Mouse (Mus musculus) midbrain, embryonic 11.5 days (tissue): ENCODE results near the gene Zxdb. TPM values are rescaled to one million over a fixed set of nuclear protein-coding genes. Genes with fewer than 3 reads are reported as not detected.
"Not testable (repeated sequence)": the region's sequence is repeated elsewhere in the genome, so short reads cannot be mapped to it uniquely, and the experiment has no call there.

Source experiments
- ATAC-seq: fragments of 200-750 bp; cut with Nextera tagmentation; 2 replicates; pipeline ENCODE4 v1.8.0; 2017; ENCODE audit warnings: moderate TSS enrichment, moderate library complexity; ENCODE audit not compliant: low FRiP score
- DNase-seq: peaks from one replicate; pipeline ENCODE4 v3.0.0; 2015; ENCODE audit warnings: low spot score; ENCODE audit errors: missing footprints
- H3K27ac ChIP-seq: fragments of 300-500 bp; sonication (generic); 2 replicates; pipeline ENCODE4 v1.5.1; 2014; ENCODE audit warnings: low read depth, low read length
- H3K27me3 ChIP-seq: fragments of 300-500 bp; sonication (generic); 2 replicates; pipeline ENCODE4 v1.6.1; 2014; ENCODE audit warnings: mild to moderate bottlenecking, low read length, moderate library complexity, mixed read lengths; ENCODE audit not compliant: control insufficient read depth, insufficient read depth
- H3K36me3 ChIP-seq: fragments of 300-500 bp; sonication (generic); 2 replicates; pipeline ENCODE4 v1.6.1; 2014; ENCODE audit warnings: mild to moderate bottlenecking, low read length, moderate library complexity, mixed read lengths; ENCODE audit not compliant: control insufficient read depth, insufficient read depth
- H3K4me1 ChIP-seq: fragments of 300-500 bp; sonication (generic); 2 replicates; pipeline ENCODE4 v1.6.1; 2014; ENCODE audit warnings: low read length; ENCODE audit not compliant: control insufficient read depth, insufficient read depth
- H3K4me2 ChIP-seq: fragments of 300-500 bp; sonication (generic); 2 replicates; pipeline ENCODE4 v1.6.1; 2014; ENCODE audit warnings: mild to moderate bottlenecking, moderate library complexity
- H3K4me3 ChIP-seq: fragments of 300-500 bp; sonication (generic); 2 replicates; pipeline ENCODE4 v1.5.1; 2014; ENCODE audit warnings: low read depth, low read length
- H3K9ac ChIP-seq: fragments of 300-500 bp; sonication (generic); 2 replicates; pipeline ENCODE4 v1.6.1; 2014; ENCODE audit warnings: low read length
- H3K9me3 ChIP-seq: fragments of 300-500 bp; sonication (generic); 2 replicates; pipeline ENCODE4 v1.6.1; 2016; ENCODE audit warnings: low read length; ENCODE audit not compliant: control insufficient read depth
- WGBS: fragments of 180-500 bp; shearing (Covaris S2); extraction: QIAGEN DNeasy Blood & Tissue Kit; methylation state at CpG from one replicate; pipeline ENCODE4 v1.1.7; 2014; 5-methylcytosine and 5-hydroxymethylcytosine counted together
- polyA plus RNA-seq: library from polyadenylated mRNA; unstranded; fragments of >200 nt; fragmentation: Nextera tagmentation; extraction: Ambion mirVana; gene quantifications from 2 replicates; pipeline ENCODE4 v1.2.1, GENCODE M21; 2014

Gene Zxdb
- 1.6 and 2.0 TPM in 2 replicates for polyA plus RNA-seq

DNA sequence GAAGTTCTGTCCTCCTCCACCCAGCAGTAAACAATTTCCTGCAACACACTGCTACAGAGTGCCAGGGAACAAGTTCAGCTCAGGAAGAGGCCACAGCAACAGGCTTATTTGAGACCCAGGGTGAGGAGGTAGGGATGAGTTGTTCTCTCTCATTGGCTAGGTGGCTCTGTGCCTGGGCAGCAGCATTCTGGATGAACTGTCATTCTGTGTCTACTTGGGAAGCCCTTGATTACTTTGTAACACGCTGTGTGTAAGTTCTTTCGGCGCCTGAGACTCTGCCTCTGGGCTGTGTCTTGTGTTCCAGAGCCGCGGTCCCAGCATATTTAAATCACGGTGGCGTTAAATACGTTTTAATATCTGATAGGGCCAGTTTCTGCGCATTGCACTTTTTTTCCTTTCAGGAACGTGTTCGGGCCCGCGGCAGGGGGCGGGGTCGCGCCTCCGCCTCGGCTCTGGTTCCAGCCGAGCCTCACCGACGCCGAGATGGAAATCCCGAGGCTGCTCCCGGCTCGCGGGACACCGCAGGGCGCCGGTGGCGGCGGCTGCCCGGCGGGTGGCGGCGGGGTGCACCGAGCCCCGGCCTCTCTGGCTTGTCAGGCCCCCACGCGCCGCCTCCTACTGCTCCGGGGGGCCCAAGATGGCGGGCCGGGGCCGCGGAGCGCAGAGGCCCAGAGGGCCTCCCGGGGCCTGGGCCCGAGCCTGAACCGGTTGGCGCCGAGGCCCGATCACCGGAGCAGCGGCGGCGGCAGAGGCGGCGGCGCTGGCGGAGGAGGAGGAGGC is at the start of gene Zxdb:
TSS of gene Zxdb (plus strand) at position 378 of the 780 bp plus-strand sequence.
- peak; percentile 77 for ATAC-seq

DNA sequence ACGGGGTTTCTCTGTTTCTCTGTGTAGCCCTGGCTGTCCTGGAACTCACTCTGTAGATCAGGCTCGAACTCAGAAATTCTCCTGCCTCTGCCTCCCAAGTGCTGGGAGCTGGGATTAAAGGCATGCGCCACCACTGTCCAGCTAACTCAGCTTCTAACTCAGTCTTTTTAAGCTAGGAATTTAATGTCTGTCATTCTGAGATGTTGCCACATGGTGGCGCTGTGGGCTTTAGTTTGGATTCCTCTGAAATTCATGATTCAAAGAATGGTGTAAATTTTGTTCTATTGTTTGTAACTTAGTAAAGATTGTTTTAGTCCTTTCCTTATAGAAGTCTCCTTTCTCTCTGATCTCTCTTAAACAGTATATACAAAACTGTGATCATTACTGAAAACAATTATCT is 49.4 kb upstream of the Zxdb start:
- Histone ChIP-seq H3K27me3 (no peaks in the 10 kb centered on the region), H3K4me3 (no peak overlapping the region), H3K9me3 (no peaks in the 10 kb centered on the region), H3K9ac (no peak overlapping the region), H3K27ac (no peak overlapping the region), H3K4me2 (no peak overlapping the region), H3K36me3 (no peaks in the 10 kb centered on the region), H3K4me1 (no peaks in the 10 kb centered on the region)
- DNase-seq (peak; percentile 94), ATAC-seq (no peak)
- WGBS, result 48% methylated on average over 4 of the region's 4 CpGs

More for the DNA sequence above, at the start of gene Zxdb:
- not testable (repeated sequence) for H3K4me2 ChIP-seq, H3K9ac ChIP-seq, DNase-seq, H3K36me3 ChIP-seq, H3K27me3 ChIP-seq, H3K4me1 ChIP-seq, H3K27ac ChIP-seq, H3K9me3 ChIP-seq
- peak within 1 kb of the TSS; percentile 24; the same call in 1 of the 2 replicates for H3K4me3 ChIP-seq
- no CpG with 5 or more reads among the region's 60 CpGs for WGBS

DNA sequence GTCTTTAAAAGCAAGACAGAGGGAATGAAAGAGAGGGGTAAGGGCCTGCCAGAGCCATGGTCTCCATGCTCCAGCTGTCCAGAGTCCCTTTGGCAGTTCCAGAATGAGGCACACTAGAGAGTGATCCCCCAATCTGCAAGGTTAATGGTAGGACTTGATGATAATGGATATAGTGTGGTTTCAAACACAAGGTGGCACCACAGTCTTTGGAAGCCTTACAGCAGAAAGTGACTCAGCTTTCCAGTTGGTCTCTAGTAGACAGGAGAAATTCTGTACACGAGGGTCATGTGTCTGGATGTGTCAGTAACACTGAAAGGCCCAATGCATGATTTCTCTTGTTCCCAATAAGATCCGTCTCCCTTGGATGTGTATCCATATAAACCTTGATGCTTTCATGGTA is 42.8 kb upstream of the Zxdb start:
- no CpG with 5 or more reads among the region's 2 CpGs for WGBS
- H3K9ac ChIP-seq, DNase-seq, H3K27ac ChIP-seq, H3K4me3 ChIP-seq, H3K27me3 ChIP-seq, H3K4me2 ChIP-seq, H3K9me3 ChIP-seq, H3K4me1 ChIP-seq, H3K36me3 ChIP-seq, ATAC-seq: not testable (repeated sequence)

DNA sequence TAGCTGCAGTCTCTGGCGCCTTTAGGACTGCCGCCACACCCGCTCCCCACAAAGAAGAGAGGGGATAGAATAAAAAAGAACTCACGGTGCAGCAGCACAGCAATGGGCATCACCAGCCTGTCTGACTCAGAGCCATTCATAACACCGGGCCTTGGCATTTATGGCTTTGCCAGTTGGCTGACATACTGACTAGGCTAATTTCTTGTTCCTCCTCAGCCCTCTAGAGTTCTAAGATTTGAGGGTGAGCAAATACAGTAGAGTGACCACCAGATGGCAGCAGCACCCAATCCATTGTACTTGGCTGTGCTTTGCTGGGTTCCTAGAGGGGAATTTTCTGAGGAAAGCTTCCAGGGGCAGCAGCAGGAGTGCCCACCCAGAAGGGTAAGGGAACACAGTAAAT is 34.8 kb upstream of the Zxdb start:
- H3K4me3 ChIP-seq, H3K9me3 ChIP-seq, H3K27me3 ChIP-seq, H3K36me3 ChIP-seq, H3K9ac ChIP-seq, H3K4me1 ChIP-seq, H3K27ac ChIP-seq, H3K4me2 ChIP-seq: not testable (repeated sequence)
- ATAC-seq, result peak; percentile 78
- 91% methylated on average over 5 of the region's 5 CpGs for WGBS
- DNase-seq, result peak; percentile 57

DNA sequence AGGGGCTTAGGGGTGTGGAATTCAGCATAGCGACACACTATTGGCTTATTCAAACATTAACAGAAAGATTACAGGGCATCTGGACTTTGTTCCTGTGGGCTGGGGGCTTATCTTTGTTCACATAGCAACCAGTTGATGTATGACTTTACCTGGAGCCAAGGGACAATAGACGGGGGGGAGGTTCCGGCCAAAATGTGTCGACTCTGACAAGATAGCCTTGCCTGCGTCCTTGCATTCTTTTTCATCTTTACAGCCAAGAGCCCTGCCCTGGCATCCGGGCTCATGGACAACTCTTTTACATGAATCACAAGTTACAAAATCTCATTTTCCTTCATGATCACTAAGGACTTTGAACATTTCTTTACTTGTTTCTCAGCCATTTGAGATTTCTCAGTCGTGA is 17.7 kb upstream of the Zxdb start:
- not testable (repeated sequence) for H3K27me3 ChIP-seq, ATAC-seq, DNase-seq, H3K4me1 ChIP-seq, H3K27ac ChIP-seq, H3K4me3 ChIP-seq, H3K9me3 ChIP-seq, H3K9ac ChIP-seq, H3K36me3 ChIP-seq, H3K4me2 ChIP-seq
- 88% methylated on average over 6 of the region's 7 CpGs for WGBS

DNA sequence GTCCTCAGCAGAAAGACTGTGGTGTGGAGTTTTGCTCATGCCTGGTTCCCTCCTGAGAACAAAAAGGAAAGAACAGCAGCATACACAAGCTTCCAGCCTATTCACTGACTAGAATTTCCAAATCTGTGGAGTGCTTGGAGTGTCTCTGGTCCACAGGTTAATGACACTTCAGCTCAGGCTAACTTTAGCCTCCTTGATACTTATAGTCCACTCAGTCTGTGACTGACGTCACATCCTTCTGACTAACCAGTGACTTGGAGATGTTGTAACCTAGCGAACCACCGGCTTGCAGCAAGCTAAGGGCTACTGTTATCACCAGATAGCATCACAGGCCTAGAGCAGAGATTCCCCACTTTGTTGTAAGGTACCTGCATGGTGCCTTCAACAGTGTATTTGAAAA is 14.6 kb upstream of the Zxdb start:
- not testable (repeated sequence) for H3K4me3 ChIP-seq, ATAC-seq, H3K9me3 ChIP-seq, H3K36me3 ChIP-seq, H3K9ac ChIP-seq, DNase-seq, H3K4me2 ChIP-seq, H3K27me3 ChIP-seq, H3K27ac ChIP-seq, H3K4me1 ChIP-seq
- no CpG with 5 or more reads among the region's 3 CpGs for WGBS

DNA sequence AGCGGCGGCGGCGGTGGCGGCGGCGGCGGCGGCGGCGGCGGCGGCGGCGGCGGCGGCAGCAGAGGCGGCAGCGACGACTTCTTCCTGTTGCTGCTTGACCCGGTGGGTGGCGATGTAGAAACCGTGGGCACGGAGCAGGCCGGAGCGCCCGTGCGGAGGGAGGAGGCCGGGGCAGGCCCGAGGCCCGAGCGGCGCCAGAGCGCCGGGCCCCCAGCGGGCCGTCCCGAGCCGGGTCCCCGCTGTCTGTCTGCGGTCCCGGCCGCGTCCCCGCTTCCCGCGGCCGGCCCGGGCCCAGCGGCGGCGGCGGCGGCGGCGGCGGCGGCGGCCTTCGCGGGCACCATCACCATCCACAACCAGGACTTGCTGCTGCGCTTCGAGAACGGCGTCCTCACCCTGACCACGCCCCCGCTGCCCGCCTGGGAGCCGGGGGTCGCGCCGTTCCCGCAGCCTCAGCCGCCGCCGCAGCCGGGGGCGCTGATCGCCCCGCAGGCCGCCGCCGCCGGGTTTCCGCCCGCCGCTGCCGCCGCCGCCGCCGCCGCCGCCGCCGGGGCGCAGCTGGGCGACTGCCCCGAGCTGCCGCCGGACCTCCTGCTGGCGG is 702 bp downstream of the Zxdb start:
- not testable (repeated sequence) for H3K4me1 ChIP-seq, H3K36me3 ChIP-seq, H3K27me3 ChIP-seq, DNase-seq, H3K9me3 ChIP-seq, H3K9ac ChIP-seq, H3K4me2 ChIP-seq, H3K27ac ChIP-seq
- H3K4me3 ChIP-seq, result peak overlapping the region; percentile 24; the same call in 1 of the 2 replicates
- 9% methylated on average over 26 of the region's 102 CpGs for WGBS
- ATAC-seq, result peak; percentile 77

DNA sequence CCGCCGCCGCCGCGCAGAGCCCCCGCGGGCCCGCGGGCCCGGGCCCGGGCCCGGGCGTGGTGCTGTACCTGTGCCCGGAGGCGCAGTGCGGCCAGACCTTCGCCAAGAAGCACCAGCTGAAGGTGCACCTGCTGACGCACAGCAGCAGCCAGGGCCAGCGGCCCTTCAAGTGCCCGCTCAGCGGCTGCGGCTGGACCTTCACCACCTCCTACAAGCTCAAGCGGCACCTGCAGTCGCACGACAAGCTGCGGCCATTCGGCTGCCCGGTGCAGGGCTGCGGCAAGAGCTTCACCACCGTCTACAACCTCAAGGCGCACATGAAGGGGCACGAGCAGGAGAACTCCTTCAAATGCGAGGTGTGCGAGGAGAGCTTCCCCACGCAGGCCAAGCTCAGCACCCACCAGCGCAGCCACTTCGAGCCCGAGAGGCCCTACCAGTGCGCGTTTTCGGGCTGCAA is 1.3 kb downstream of the Zxdb start:
- not testable (repeated sequence) for H3K4me1 ChIP-seq, H3K9ac ChIP-seq, DNase-seq, H3K9me3 ChIP-seq, H3K36me3 ChIP-seq, H3K27me3 ChIP-seq, H3K4me2 ChIP-seq, H3K27ac ChIP-seq
- peak overlapping the region; percentile 24; the same call in 1 of the 2 replicates for H3K4me3 ChIP-seq
- peak; percentile 52 for ATAC-seq
- WGBS, result no CpG with 5 or more reads among the region's 41 CpGs

DNA sequence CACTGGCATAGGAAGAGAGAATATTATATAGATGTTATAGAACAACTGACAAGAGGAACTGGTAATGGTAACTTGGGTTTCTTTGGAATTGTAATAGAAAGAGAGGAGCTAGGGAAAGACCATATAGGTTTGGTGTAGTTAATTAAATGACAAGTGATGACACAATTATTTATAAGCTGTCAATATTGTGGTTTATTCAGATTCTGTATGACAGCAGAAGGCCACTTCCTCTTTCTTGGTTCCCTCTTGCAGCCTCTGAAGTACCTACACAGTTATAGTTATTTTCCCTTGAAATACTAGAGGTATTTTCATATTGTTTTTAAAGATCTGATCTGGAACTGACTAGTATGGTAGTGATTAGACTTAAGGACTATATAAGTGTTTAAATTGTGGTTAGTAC is 7.2 kb downstream of the Zxdb start:
- DNase-seq, result no peak
- Histone ChIP-seq H3K27ac (no peak overlapping the region), H3K9ac (no peak overlapping the region), H3K36me3 (no peaks in the 10 kb centered on the region), H3K4me2 (no peak overlapping the region), H3K4me1 (no peaks in the 10 kb centered on the region), H3K27me3 (no peaks in the 10 kb centered on the region), H3K4me3 (no peak overlapping the region), H3K9me3 (no peaks in the 10 kb centered on the region)
- no peak for ATAC-seq
